Mouse (Mus musculus) forebrain, postnatal 0 days (tissue): ENCODE measurements at regions not wholly inside any gene's neighbourhood (a gene's known extent, or its start where the extent isn't known, plus 50 kb on each side); places are given as distances from the start of the nearest gene placed in this dataset.

Experiments used
- ATAC-seq: fragments of 200-750 bp; cut with Nextera tagmentation; 2 replicates; pipeline ENCODE4 v1.8.0; 2017; ENCODE audit warnings: mild to moderate bottlenecking, moderate library complexity
- DNase-seq: peaks from one replicate; pipeline ENCODE4 v3.0.0-alpha.2; 2015
- H3K27ac ChIP-seq: fragments of 300-500 bp; sonication (generic); 2 replicates; pipeline ENCODE4 v1.5.1; 2014; ENCODE audit warnings: low read depth, mild to moderate bottlenecking, antibody characterized with exemption, low read length, moderate library complexity, mixed read lengths
- H3K27me3 ChIP-seq: fragments of 300-500 bp; sonication (generic); 2 replicates; pipeline ENCODE4 v1.6.1; 2014; ENCODE audit warnings: mild to moderate bottlenecking, low read length, mixed read lengths; ENCODE audit not compliant: insufficient read depth
- H3K36me3 ChIP-seq: fragments of 300-500 bp; sonication (generic); 2 replicates; pipeline ENCODE4 v1.6.1; 2014; ENCODE audit warnings: mild to moderate bottlenecking, moderate library complexity; ENCODE audit not compliant: insufficient read depth
- H3K4me1 ChIP-seq: fragments of 300-500 bp; sonication (generic); 2 replicates; pipeline ENCODE4 v1.6.1; 2014; ENCODE audit warnings: antibody characterized with exemption; ENCODE audit not compliant: insufficient read depth
- H3K4me2 ChIP-seq: fragments of 300-500 bp; sonication (generic); 2 replicates; pipeline ENCODE4 v1.6.1; 2014; ENCODE audit warnings: low read depth, mild to moderate bottlenecking, moderate library complexity
- H3K4me3 ChIP-seq: fragments of 300-500 bp; sonication (generic); 2 replicates; pipeline ENCODE4 v1.5.1; 2014; ENCODE audit warnings: low read depth, low read length, mixed read lengths
- H3K9ac ChIP-seq: fragments of 300-500 bp; sonication (generic); 2 replicates; pipeline ENCODE4 v1.6.1; 2014; ENCODE audit warnings: mild to moderate bottlenecking
- H3K9me3 ChIP-seq: fragments of 300-500 bp; sonication (generic); 2 replicates; pipeline ENCODE4 v1.6.1; 2016; ENCODE audit warnings: low read length
- CTCF ChIP-seq: sonication (generic); IDR thresholded peaks from 2 replicates; pipeline ENCODE4 v1.5.1; 2016; ENCODE audit warnings: antibody characterized with exemption, control low read depth, low read depth
- WGBS: fragments of 180-500 bp; shearing (Covaris S2); extraction: QIAGEN DNeasy Blood & Tissue Kit; methylation state at CpG from one replicate; pipeline ENCODE4 v1.1.7; 2014; 5-methylcytosine and 5-hydroxymethylcytosine counted together

DNA sequence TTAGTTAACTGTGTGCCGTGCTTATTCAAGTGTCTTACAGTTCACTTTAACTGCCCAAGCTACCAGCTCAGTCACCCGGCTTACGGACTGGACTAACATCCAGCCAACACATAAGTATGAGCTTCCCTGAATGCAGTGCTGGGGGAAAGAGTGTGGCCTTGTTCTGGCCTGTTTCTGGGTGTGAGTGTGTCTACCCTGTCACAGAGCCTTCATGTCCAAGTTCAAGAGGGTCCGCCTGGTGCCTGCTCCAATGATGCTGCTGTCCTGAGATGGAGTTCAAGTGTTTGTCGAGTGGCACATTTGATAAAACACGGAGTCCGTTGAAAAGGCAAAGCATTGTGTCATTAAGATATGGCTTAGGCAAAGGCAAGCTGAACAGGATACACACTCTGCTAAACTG lies 135.0 kb upstream of the Ctbp2 start:
- Histone ChIP-seq H3K9me3 (no peaks in the 10 kb centered on the region), H3K36me3 (no peaks in the 10 kb centered on the region), H3K4me1 (no peaks in the 10 kb centered on the region), H3K4me3 (no peak overlapping the region), H3K4me2 (no peak overlapping the region), H3K27ac (no peak overlapping the region), H3K27me3 (no peaks in the 10 kb centered on the region), H3K9ac (no peak overlapping the region)
- no peak for TF ChIP-seq CTCF
- 83% methylated on average over 7 of the region's 7 CpGs for WGBS
- ATAC-seq (no peak), DNase-seq (no peak)

DNA sequence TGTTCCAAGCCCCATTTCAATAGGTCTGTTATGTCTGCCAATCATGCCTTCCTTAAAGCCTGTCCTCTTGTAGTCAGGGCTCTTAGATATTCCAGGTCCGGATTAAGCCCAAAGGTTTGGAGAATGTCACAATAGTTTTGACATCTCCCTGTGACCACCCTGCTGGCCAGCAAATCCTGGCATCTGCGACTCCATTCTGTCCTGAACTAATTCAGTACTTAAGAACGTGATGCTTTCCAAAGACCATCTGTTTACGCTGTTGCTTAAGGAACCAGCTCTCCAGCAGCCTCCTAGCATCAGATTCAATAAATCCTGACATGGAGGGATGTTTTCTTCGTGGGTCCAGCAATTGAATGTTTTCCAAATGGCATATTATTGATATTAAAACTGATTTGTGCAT lies 132.7 kb upstream of the Ctbp2 start:
- WGBS = 39% methylated on average over 5 of the region's 5 CpGs
- Histone ChIP-seq H3K27ac (no peak overlapping the region), H3K4me2 (no peak overlapping the region), H3K36me3 (no peaks in the 10 kb centered on the region), H3K9ac (no peak overlapping the region), H3K4me3 (no peak overlapping the region), H3K4me1 (no peaks in the 10 kb centered on the region), H3K9me3 (no peaks in the 10 kb centered on the region), H3K27me3 (no peaks in the 10 kb centered on the region)
- no peak for TF ChIP-seq CTCF
- ATAC-seq (no peak), DNase-seq (peak; percentile 21)

DNA sequence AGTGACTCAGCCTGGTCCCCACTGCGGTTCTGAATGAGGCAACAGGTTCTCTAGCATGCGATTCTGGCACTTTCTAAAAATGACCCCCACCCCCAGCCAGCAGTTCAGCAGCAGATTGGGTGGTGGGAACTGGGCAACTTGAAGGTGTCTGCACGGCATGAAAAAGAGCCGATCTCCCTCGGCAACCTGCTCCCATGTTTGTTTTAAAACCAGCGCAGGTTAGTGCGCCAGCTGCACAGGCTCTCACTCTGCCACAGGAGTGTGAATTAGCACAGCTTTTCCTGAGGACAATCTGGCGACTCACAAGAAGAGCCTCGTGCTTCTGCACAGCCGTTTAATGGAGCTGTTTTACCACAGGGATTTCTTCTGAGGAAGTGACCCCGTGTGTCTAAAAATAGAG lies 120.4 kb upstream of the Ctbp2 start:
- H3K4me2 ChIP-seq = no peak overlapping the region; the same call in 1 of the 2 replicates
- H3K27me3 ChIP-seq = no peaks in the 10 kb centered on the region
- H3K9ac ChIP-seq = no peak overlapping the region
- H3K4me1 ChIP-seq = no peaks in the 10 kb centered on the region
- no peaks in the 10 kb centered on the region for H3K9me3 ChIP-seq
- H3K27ac ChIP-seq = no peak overlapping the region
- 37% methylated on average over 11 of the region's 11 CpGs for WGBS
- H3K4me3 ChIP-seq = no peak overlapping the region
- DNase-seq (peak; percentile 65), ATAC-seq (peak; percentile 61)
- no peaks in the 10 kb centered on the region for H3K36me3 ChIP-seq
- no peak for TF ChIP-seq CTCF

GRCm38 (mm10) chr7:133234326-133234725 lies 110.2 kb upstream of the Ctbp2 start:
- DNase-seq (no peak), ATAC-seq (no peak)
- H3K9me3 ChIP-seq = no peaks in the 10 kb centered on the region
- no peak overlapping the region for H3K27ac ChIP-seq
- H3K27me3 ChIP-seq = no peaks in the 10 kb centered on the region
- 63% methylated on average over 5 of the region's 5 CpGs for WGBS
- no peak for TF ChIP-seq CTCF
- H3K4me2 ChIP-seq = no peak overlapping the region
- H3K4me1 ChIP-seq = no peaks in the 10 kb centered on the region
- no peak overlapping the region for H3K9ac ChIP-seq
- no peak overlapping the region for H3K4me3 ChIP-seq
- H3K36me3 ChIP-seq = no peaks in the 10 kb centered on the region

DNA sequence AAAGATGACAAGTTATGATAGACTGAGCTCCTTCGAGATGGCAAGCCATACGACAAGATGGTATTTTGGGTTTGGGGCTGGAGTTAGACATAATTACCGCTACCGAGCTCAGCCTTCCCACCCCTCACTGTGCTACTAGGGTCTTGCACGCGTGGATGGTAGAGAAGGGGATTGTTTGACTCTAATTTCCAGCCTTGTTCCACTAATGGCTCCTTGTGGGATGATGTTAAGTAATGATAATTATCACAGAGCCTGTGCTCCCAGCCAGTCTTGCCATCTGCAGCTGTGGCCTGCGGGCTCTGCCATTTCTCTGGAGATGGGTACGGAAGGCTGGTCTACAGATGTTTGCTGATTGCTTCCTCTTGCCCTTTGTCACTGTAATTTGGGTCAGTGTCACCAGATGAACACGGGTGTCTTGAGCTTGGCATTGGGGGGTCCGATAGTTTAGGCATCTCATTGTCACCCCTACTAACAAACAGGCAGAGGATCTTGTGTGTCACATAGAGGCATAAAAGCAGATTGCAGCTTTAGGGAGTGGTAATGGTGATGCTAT lies 108.8 kb upstream of the Ctbp2 start:
- Histone ChIP-seq H3K36me3 (no peaks in the 10 kb centered on the region), H3K4me1 (no peaks in the 10 kb centered on the region), H3K4me3 (no peak overlapping the region), H3K4me2 (no peak overlapping the region), H3K27me3 (no peaks in the 10 kb centered on the region), H3K27ac (no peak overlapping the region), H3K9me3 (no peaks in the 10 kb centered on the region), H3K9ac (no peak overlapping the region)
- peak; percentile 54 for ATAC-seq
- TF ChIP-seq CTCF = no peak
- 78% methylated on average over 10 of the region's 10 CpGs for WGBS
- DNase-seq = peak; percentile 17

GRCm38 (mm10) chr7:133230806-133231205 lies 106.7 kb upstream of the Ctbp2 start:
- no peak for DNase-seq
- peak; percentile 18; the same call in 1 of the 2 replicates for TF ChIP-seq CTCF
- no peaks in the 10 kb centered on the region for H3K36me3 ChIP-seq
- WGBS = 64% methylated on average over 3 of the region's 3 CpGs
- H3K9ac ChIP-seq = no peak overlapping the region
- no peak for ATAC-seq
- no peaks in the 10 kb centered on the region for H3K9me3 ChIP-seq
- no peaks in the 10 kb centered on the region for H3K27me3 ChIP-seq
- no peak overlapping the region for H3K4me2 ChIP-seq
- H3K4me3 ChIP-seq = no peak overlapping the region
- no peak overlapping the region for H3K27ac ChIP-seq
- no peaks in the 10 kb centered on the region for H3K4me1 ChIP-seq

GRCm38 (mm10) chr7:133223948-133224652 lies 99.9 kb upstream of the Ctbp2 start:
- peak; percentile 41 for DNase-seq
- WGBS = 19% methylated on average over 19 of the region's 19 CpGs
- Histone ChIP-seq H3K4me2 (peak overlapping the region; percentile 29), H3K4me3 (no peak overlapping the region), H3K27me3 (no peaks in the 10 kb centered on the region; the same call in 1 of the 2 replicates), H3K27ac (no peak overlapping the region), H3K9me3 (no peaks in the 10 kb centered on the region), H3K36me3 (no peaks in the 10 kb centered on the region), H3K9ac (no peak overlapping the region), H3K4me1 (0 out of 2 replicates have a peak, but pooled peaks cover 4% of the 10 kb centered on the region)
- ATAC-seq = peak; percentile 76; the same call in 1 of the 2 replicates
- TF ChIP-seq CTCF = no peak
